Mouse (Mus musculus) layer of hippocampus, adult 2 months (tissue): Measurements from ENCODE around the gene Smim6. TPM values are rescaled to one million over a fixed set of nuclear protein-coding genes. Genes with fewer than 3 reads are reported as not detected.

Experiments used
- DNase-seq, 2 experiments: peaks; one replicate each; pipeline ENCODE4 v3.0.0; 2022; ENCODE audit warnings: low spot score in 2 of 2
- H3K27ac ChIP-seq: fragments of 200-600 bp; 2 replicates; pipeline ENCODE4 v1.8.1; 2022
- H3K4me3 ChIP-seq: fragments of 200-600 bp; 2 replicates; pipeline ENCODE4 v1.8.1; 2022; ENCODE audit warnings: mild to moderate bottlenecking
- CTCF ChIP-seq: fragments of 200-600 bp; conservative IDR thresholded peaks from 2 replicates; pipeline ENCODE4 v1.8.1; 2022; ENCODE audit warnings: antibody characterized with exemption, mild to moderate bottlenecking, moderate library complexity
- total RNA-seq, 2 experiments: library from RNA; stranded (reverse); gene quantifications; 2 replicates each; pipeline ENCODE4 v1.2.3; 2021

Gene Smim6
- total RNA-seq, 2 experiments from 2014 or later, result not detected

GRCm38 (mm10) chr11:115904231-115904955, 7.4 kb upstream of the Smim6 start:
- DNase-seq, result no peak
- peak overlapping the region; percentile 88 for H3K27ac ChIP-seq
- TF ChIP-seq CTCF, result no peak
- H3K4me3 ChIP-seq, result peak overlapping the region; percentile 45

GRCm38 (mm10) chr11:115904956-115905790, 6.6 kb upstream of the Smim6 start:
- peak; percentile 39 to 55 for DNase-seq
- H3K27ac ChIP-seq, result peak overlapping the region; percentile 88
- peak overlapping the region; percentile 45 for H3K4me3 ChIP-seq
- TF ChIP-seq CTCF, result 0 out of 2 replicates have a peak, but pooled peaks have one; percentile 15

- no peak for DNase-seq
- no peak for TF ChIP-seq CTCF
- peak overlapping the region; percentile 88 for H3K27ac ChIP-seq
- H3K4me3 ChIP-seq, result no peak overlapping the region
Measured at GRCm38 (mm10) chr11:115906116-115906515, 5.7 kb upstream of the Smim6 start.

GRCm38 (mm10) chr11:115906521-115906920, 5.3 kb upstream of the Smim6 start:
- Histone ChIP-seq H3K27ac (peak overlapping the region; percentile 88), H3K4me3 (no peak overlapping the region)
- no peak for DNase-seq
- TF ChIP-seq CTCF, result no peak

- peak overlapping the region; percentile 46; the same call in 1 of the 2 replicates for H3K27ac ChIP-seq
- no peak for DNase-seq
- TF ChIP-seq CTCF, result no peak
Measured at GRCm38 (mm10) chr11:115911134-115911561, 669 bp upstream of the Smim6 start.

GRCm38 (mm10) chr11:115916579-115916978, 4.8 kb downstream of the Smim6 start:
- no peak overlapping the region for H3K4me3 ChIP-seq
- H3K27ac ChIP-seq, result no peak overlapping the region
- no peak for TF ChIP-seq CTCF
- DNase-seq, result no peak

More at GRCm38 (mm10) chr11:115911134-115911561, 669 bp upstream of the Smim6 start:
- H3K4me3 ChIP-seq, result no peak overlapping the region

- DNase-seq, result no peak
- Histone ChIP-seq H3K27ac (no peak overlapping the region), H3K4me3 (no peak overlapping the region)
- TF ChIP-seq CTCF, result no peak
Measured at GRCm38 (mm10) chr11:115918637-115919036, 6.8 kb downstream of the Smim6 start.

- DNase-seq, result no peak
- Histone ChIP-seq H3K4me3 (no peak overlapping the region), H3K27ac (no peak overlapping the region)
- no peak for TF ChIP-seq CTCF
Measured at GRCm38 (mm10) chr11:115919073-115919472, 7.3 kb downstream of the Smim6 start.

GRCm38 (mm10) chr11:115920110-115920818, 8.4 kb downstream of the Smim6 start:
- peak; percentile 86 for TF ChIP-seq CTCF
- Histone ChIP-seq H3K27ac (no peak overlapping the region), H3K4me3 (no peak overlapping the region)
- peak in 1 of 2 experiments; percentile 43 for DNase-seq

- Histone ChIP-seq H3K4me3 (no peak overlapping the region), H3K27ac (no peak overlapping the region)
- no peak for DNase-seq
- no peak for TF ChIP-seq CTCF
Measured at GRCm38 (mm10) chr11:115921986-115922385, 10.2 kb downstream of the Smim6 start.

GRCm38 (mm10) chr11:115929031-115929430, 17.2 kb downstream of the Smim6 start:
- no peak for DNase-seq
- no peak for TF ChIP-seq CTCF
- no peak overlapping the region for H3K27ac ChIP-seq
- no peak overlapping the region for H3K4me3 ChIP-seq

GRCm38 (mm10) chr11:115929818-115930217, 18.0 kb downstream of the Smim6 start:
- no peak for DNase-seq
- H3K27ac ChIP-seq, result no peak overlapping the region
- H3K4me3 ChIP-seq, result no peak overlapping the region
- no peak for TF ChIP-seq CTCF

GRCm38 (mm10) chr11:115931235-115931634, 19.4 kb downstream of the Smim6 start:
- H3K27ac ChIP-seq, result no peak overlapping the region
- DNase-seq, result no peak

More at GRCm38 (mm10) chr11:115931235-115931634, 19.4 kb downstream of the Smim6 start:
- no peak overlapping the region for H3K4me3 ChIP-seq
- no peak for TF ChIP-seq CTCF
